Mouse (Mus musculus): ENCODE data around the gene Naga. TPM values are rescaled to one million over a fixed set of nuclear protein-coding genes. Genes with fewer than 3 reads are reported as not detected.
"Not testable (repeated sequence)": the region's sequence is repeated elsewhere in the genome, so short reads cannot be mapped to it uniquely, and the experiment has no call there.

Naga gene
- polyA plus RNA-seq, 1 experiment = 13.8 TPM

DNA sequence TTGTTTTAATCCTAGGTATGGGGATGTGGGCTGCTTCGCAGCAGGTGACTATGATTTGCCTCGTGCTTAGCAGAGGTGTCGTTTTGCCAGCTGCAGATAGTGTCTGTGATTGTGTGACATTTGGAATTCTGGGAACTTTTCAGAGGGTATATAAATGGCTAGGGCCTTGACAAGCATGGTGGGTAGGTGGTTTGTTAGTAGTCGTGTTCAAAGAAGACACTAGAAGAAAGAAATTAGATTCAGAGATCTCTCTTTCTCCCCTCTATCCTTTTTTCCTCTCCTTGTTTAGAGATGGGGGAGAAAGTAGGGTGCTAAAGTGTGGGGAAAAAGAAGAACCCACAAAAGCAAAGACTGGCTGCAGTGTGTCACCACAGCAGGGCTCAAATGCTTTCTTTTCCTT lies 29.4 kb upstream of the Naga start:
- H3K27ac ChIP-seq (replicated peaks; ENCODE audit: low read depth, low read length) = no peak overlapping the region
- peaks cover 3% of the 10 kb centered on the region for H3K4me1 ChIP-seq (ENCODE audit: control insufficient read depth, insufficient read depth, insufficient read length, low read length)
- no peak overlapping the region for H3K4me3 ChIP-seq (ENCODE audit: insufficient read depth, low read depth, low read length)

GRCm38 (mm10) chr15:82364561-82364960 lies 25.8 kb upstream of the Naga start:
- peak overlapping the region; percentile 64 for H3K4me3 ChIP-seq (ENCODE audit: insufficient read depth, low read depth, low read length)
- H3K4me1 ChIP-seq (ENCODE audit: control insufficient read depth, insufficient read depth, insufficient read length, low read length) = not testable (repeated sequence)
- H3K27ac ChIP-seq (replicated peaks; ENCODE audit: low read depth, low read length) = peak overlapping the region; percentile 88

DNA sequence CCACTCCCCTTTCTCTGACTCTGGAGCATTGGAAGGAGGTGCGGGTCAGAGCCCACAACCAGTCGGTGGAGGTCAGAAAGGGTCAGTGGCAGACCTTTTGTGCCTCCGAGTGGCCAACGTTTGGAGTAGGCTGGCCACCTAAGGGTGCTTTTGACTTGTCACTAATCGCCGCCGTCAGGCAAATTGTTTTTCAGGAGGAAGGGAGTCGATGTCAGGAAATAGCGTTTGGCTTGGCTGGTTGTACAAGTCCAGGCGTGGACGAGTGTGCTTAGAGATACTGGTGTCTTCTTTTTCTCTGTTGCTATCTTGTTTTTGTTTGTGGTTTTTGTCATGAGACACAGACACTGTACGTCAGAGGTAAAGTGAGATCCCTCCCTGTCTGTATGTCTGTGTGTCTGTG lies 25.1 kb upstream of the Naga start:
- H3K4me1 ChIP-seq (ENCODE audit: control insufficient read depth, insufficient read depth, insufficient read length, low read length); H3K4me3 ChIP-seq (ENCODE audit: insufficient read depth, low read depth, low read length); H3K27ac ChIP-seq (replicated peaks; ENCODE audit: low read depth, low read length): not testable (repeated sequence)

DNA sequence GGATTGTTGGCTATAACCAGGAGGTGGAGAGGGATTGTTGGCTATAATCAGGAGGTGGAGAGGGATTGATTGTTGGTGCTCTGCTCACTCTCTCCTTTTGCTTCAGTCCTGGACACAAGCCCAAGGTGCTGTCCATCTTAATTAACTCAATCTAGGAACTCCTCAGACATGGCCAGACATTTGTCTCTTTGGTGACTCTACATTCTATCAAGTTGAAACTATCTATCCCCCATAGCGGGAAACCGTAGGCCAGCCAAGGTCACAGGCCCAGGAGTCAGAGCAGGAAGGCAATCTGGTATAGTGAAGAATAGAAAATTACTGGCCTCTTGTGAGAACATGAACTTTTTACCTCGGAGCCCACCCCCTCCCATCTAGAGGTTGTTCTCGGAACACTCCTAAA lies 23.5 kb upstream of the Naga start:
- peak overlapping the region; percentile 79 for H3K27ac ChIP-seq (replicated peaks; ENCODE audit: low read depth, low read length)
- H3K4me1 ChIP-seq (ENCODE audit: control insufficient read depth, insufficient read depth, insufficient read length, low read length) = peaks cover 14% of the 10 kb centered on the region
- no peak overlapping the region for H3K4me3 ChIP-seq (ENCODE audit: insufficient read depth, low read depth, low read length)

DNA sequence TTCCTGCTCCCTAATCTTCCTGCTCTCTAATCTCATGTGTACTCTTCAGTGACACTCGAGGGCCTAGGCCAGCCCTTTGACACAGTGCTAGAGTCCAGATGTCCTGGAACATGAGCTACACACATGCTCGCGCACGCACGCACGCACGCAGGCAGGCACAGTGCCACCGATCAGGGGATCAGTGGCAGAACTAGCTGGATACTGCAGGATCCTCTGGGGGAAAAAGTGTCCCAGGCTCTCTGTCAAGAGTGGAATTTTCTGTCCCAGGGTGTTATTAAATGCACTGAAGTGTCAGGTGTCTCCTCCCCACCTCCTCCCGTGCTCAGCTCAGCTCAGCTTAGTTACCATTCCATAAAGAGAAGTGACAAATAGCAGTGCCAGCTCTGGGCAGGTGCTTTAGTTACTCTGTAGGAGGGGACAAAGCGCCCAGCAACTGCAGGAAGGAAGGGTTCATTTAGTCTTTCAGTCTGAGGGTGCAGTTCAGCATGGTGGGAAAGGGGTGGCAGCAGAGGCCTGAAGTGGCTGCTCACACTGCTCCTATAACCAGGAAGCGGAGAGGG lies 22.8 kb upstream of the Naga start:
- peaks cover 14% of the 10 kb centered on the region for H3K4me1 ChIP-seq (ENCODE audit: control insufficient read depth, insufficient read depth, insufficient read length, low read length)
- peak overlapping the region; percentile 28 for H3K27ac ChIP-seq (replicated peaks; ENCODE audit: low read depth, low read length)
- H3K4me3 ChIP-seq (ENCODE audit: insufficient read depth, low read depth, low read length) = no peak overlapping the region

- peaks cover 14% of the 10 kb centered on the region for H3K4me1 ChIP-seq (ENCODE audit: control insufficient read depth, insufficient read depth, insufficient read length, low read length)
- H3K4me3 ChIP-seq (ENCODE audit: insufficient read depth, low read depth, low read length) = peak overlapping the region; percentile 37
- H3K27ac ChIP-seq (replicated peaks; ENCODE audit: low read depth, low read length) = peak overlapping the region; percentile 74
These were observed 19.9 kb upstream of the Naga start for GRCm38 (mm10) chr15:82358431-82359260.

GRCm38 (mm10) chr15:82354126-82354945 lies 15.6 kb upstream of the Naga start, which contains the start of gene Ndufa6:
Gene Ndufa6, minus strand, starts transcription at chr15:82354322.
- peak within 1 kb of the TSS; percentile 95 for H3K27ac ChIP-seq (replicated peaks; ENCODE audit: low read depth, low read length)
- H3K4me1 ChIP-seq (ENCODE audit: control insufficient read depth, insufficient read depth, insufficient read length, low read length) = peaks cover 6% of the 10 kb centered on the region
- H3K4me3 ChIP-seq (ENCODE audit: insufficient read depth, low read depth, low read length) = peak within 1 kb of the TSS; percentile 86

DNA sequence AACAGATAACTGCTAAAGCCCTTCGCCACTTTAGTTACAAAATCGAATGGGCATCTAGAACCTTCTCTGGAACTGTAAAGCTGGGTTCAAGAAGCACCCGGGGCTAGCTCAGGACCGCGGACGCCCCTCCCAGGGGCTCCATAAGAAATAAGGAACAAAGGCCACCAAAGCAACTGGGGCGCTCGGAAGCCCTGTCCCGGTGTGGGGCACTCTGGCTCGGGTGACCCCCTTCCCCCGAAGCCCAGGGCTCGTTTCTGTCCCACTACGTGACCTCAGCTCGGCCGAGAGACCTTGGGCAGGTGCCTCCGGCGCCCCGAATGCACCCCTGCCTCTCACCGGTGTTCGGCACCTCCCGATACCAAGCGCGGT lies 15.0 kb upstream of the Naga start:
- peak overlapping the region; percentile 86 for H3K4me3 ChIP-seq (ENCODE audit: insufficient read depth, low read depth, low read length)
- H3K4me1 ChIP-seq (ENCODE audit: control insufficient read depth, insufficient read depth, insufficient read length, low read length) = peaks cover 5% of the 10 kb centered on the region

DNA sequence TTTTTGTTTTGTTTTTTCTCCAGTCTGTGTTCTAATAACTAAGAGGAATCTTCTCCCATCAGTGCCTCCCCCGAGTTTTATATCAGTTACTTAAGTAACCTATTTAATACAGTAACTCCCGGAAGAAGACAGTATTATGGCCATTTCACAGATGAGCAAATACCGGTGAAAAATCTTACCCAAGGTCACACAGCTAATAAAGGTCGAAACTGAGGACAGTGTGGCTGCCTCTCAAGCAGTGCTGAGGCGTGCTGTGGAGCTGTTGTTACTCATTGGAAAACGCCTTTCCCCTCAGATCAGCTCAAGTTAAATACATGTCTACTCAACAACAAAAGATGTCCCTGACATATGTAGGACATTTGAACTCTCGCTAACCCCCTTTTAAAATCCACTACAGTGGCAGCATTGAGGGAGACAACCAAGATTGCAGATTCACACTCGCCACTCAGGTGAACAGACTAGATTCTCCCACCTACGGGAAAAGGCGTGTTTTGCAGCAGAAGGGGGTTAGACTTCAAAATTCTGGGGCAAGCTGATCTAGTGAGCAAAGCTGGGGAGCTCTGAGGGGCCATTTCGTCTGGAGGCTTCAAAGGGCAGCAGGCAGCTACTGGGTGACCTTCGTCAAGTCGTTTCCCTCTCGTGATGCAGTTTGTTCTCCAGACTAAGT lies 14.5 kb upstream of the Naga start:
- Histone ChIP-seq H3K27ac (replicated peaks; ENCODE audit: low read depth, low read length) (peak overlapping the region; percentile 95), H3K4me3 (ENCODE audit: insufficient read depth, low read depth, low read length) (peak overlapping the region; percentile 86), H3K4me1 (ENCODE audit: control insufficient read depth, insufficient read depth, insufficient read length, low read length) (no peaks in the 10 kb centered on the region; the same call in 1 of the 2 replicates)

More for the DNA sequence above, 15.0 kb upstream of the Naga start:
- H3K27ac ChIP-seq (replicated peaks; ENCODE audit: low read depth, low read length) = peak overlapping the region; percentile 95

DNA sequence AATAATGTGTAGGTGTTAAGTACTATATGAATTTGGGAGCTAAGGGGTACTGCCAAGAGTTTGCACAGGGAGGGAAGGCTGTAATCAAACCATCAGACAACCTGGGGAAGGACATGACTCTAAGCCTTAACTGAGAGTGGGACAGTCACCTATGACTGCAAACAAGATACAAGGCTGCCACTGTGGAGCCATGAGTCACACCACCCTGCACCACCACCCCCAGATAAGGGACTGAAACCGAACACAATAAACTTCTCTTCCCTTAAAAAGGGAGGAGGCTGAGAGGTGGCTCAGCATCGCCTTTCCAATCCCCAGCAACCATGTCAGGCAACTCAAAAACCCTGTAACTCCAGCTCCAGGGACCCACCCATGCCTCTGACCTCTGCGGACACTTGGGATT lies 12.8 kb upstream of the Naga start:
- H3K27ac ChIP-seq (replicated peaks; ENCODE audit: low read depth, low read length) = 0 out of 2 replicates have a peak overlapping the region, but pooled peaks have one; percentile 10
- peaks cover 8% of the 10 kb centered on the region for H3K4me1 ChIP-seq (ENCODE audit: control insufficient read depth, insufficient read depth, insufficient read length, low read length)
- H3K4me3 ChIP-seq (ENCODE audit: insufficient read depth, low read depth, low read length) = no peak overlapping the region

DNA sequence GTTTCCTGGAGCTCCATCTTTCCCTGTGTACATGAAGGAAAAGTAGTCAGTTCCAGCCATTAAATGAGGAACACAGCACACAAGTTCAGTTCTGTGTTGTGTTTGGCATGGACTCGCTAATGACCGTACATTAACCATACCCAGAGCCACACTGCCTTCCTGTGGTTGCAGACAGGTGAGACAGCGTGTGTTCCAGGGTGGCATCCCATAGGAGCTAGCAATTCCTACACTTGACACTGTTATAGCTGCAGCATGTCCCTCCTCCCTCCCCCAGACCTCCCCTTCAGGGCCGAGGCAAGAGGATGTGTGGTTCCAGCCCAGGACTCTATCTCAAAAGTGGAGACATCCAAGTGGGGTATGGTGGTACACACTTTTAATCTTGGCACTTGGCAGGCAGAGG lies 11.6 kb upstream of the Naga start:
- Histone ChIP-seq H3K27ac (replicated peaks; ENCODE audit: low read depth, low read length) (no peak overlapping the region), H3K4me3 (ENCODE audit: insufficient read depth, low read depth, low read length) (no peak overlapping the region), H3K4me1 (ENCODE audit: control insufficient read depth, insufficient read depth, insufficient read length, low read length) (peaks cover 8% of the 10 kb centered on the region)

GRCm38 (mm10) chr15:82348999-82349341 lies 10.2 kb upstream of the Naga start:
- H3K27ac ChIP-seq (replicated peaks; ENCODE audit: low read depth, low read length) = peak overlapping the region; percentile 27; the same call in 1 of the 2 replicates

DNA sequence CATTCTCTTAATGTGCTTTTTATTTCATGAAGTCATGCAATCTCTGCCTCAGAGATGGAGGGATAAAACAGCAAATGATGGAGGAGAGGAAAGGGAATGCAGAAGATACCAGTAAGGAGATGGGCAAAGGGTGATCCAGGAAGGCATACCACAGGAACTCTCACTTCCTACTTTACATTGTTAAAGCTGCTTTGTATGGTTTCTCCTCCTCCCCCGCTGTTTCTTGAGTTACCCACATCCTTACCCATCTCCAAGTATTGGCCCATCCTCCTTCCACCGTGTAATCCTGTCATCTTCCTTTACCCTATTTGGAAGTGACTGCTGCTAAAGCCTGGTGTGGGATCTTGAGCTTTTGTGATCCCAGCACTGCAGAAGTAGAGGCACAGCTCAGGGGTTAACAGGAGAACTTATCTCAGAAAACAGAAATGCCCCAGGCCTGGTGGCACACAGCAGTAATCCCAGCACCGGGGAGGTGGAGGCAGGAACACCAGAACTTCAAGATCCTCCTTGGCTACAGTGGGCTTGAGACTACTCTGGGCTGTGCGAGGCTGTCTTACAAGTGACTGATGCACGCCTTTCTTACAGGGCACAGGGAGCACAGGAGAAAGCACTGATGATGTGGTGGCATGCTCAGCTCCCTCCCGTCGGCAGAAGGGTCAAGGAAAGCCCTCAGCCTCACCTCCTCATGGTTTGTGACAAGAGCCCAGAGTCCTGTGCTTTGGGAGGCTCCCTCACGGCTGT lies 9.7 kb upstream of the Naga start:
- Histone ChIP-seq H3K4me3 (ENCODE audit: insufficient read depth, low read depth, low read length) (no peak overlapping the region), H3K27ac (replicated peaks; ENCODE audit: low read depth, low read length) (peak overlapping the region; percentile 27; the same call in 1 of the 2 replicates), H3K4me1 (ENCODE audit: control insufficient read depth, insufficient read depth, insufficient read length, low read length) (peaks cover 8% of the 10 kb centered on the region)

More at GRCm38 (mm10) chr15:82348999-82349341, 10.2 kb upstream of the Naga start:
- Histone ChIP-seq H3K4me1 (ENCODE audit: control insufficient read depth, insufficient read depth, insufficient read length, low read length) (peaks cover 8% of the 10 kb centered on the region), H3K4me3 (ENCODE audit: insufficient read depth, low read depth, low read length) (no peak overlapping the region)

- Histone ChIP-seq H3K27ac (replicated peaks; ENCODE audit: low read depth, low read length) (no peak overlapping the region), H3K4me1 (ENCODE audit: control insufficient read depth, insufficient read depth, insufficient read length, low read length) (peaks cover 8% of the 10 kb centered on the region), H3K4me3 (ENCODE audit: insufficient read depth, low read depth, low read length) (no peak overlapping the region)
These were observed 9.1 kb upstream of the Naga start for GRCm38 (mm10) chr15:82347852-82348251.

Data from brown adipose tissue, adult 24 weeks (tissue).